Comparison of ENCODE assay signal across 9 mouse cellular contexts in the genomic region with DNA sequence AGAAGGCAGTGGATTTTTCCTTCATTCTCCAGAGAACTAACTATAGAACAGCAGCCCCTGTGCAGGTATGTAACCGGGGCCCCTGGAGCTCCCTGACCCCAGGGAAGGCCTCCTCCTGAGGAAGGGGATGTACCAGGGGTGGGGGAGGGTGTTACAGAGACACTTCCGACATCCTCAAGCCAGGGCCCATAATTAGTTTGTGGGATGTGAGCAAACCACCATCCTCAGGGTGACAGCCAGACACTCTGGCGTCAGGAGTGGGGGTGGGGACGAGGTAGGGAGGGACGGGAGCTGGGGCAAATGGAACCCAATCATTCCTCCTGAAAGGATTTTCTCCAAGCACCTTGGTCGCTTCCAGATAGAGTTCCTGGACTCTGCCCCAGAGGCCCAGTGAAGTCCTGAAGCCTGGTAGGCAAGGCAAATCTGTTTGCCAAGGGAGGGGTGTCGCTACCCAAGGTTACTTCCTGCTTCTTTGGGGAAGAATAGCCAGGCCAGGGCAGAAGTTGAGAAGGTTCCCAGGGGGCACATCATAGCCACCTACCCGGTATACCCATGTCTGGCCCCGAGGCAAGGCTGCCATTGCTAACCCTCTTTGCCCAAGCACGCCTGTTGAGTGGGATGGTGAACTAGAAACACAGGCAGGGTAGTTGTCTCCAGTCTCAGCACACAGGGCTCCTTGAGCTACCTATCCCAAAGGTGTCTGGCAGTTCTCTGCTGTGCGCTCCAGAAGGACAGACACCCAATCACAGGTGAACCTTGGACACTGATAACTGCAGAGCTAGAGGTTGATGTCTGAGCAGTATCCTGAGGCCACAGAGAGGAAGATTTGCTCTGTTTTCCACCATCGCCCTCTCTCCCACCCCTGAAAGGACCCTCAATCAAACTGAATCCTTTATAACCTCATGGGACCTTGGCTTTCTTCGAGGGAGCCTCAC. TPM values are rescaled to one million over a fixed set of nuclear protein-coding genes. Genes with fewer than 3 reads are reported as not detected.
DNase-seq lines count a peak whose midpoint lies in the region; ATAC-seq and TF ChIP-seq lines count a peak whose summit lies in the region.
"Had no signal": no experiment of that assay in that cellular context is flagged by ENCODE, and none has a peak within 500 bp of the region (broad histone marks: within the 10 kb centered on the region; RNA-seq: fewer than 3 reads in every experiment).

No protein-coding gene starts in this region.

- no peaks in the 10 kb centered on the region for H3K9me3 ChIP-seq in lung, postnatal 0 days (ENCODE audit: low read length)
- H3K9me3 ChIP-seq in limb, embryonic 15.5 days: no peaks in the 10 kb centered on the region
- H3K9me3 ChIP-seq in stomach, embryonic 14.5 days (ENCODE audit: control insufficient read depth, low read depth, low read length): no peaks in the 10 kb centered on the region
- H3K9me3 ChIP-seq in midbrain, embryonic 14.5 days (ENCODE audit: control insufficient read depth, low read length): no peaks in the 10 kb centered on the region
- no peaks in the 10 kb centered on the region for H3K9me3 ChIP-seq in forebrain, postnatal 0 days (ENCODE audit: low read length)

- no peaks in the 10 kb centered on the region for H3K36me3 ChIP-seq in lung, postnatal 0 days (ENCODE audit: insufficient read depth, low read length)
- peaks cover 85% of the 10 kb centered on the region for H3K36me3 ChIP-seq in limb, embryonic 15.5 days
- peaks cover 49% of the 10 kb centered on the region for H3K36me3 ChIP-seq in stomach, embryonic 14.5 days (ENCODE audit: control insufficient read depth, insufficient read depth, low read length)
- peaks cover 96% of the 10 kb centered on the region for H3K36me3 ChIP-seq in midbrain, embryonic 14.5 days (ENCODE audit: control insufficient read depth, insufficient read depth, low read length)
- peaks cover 91% of the 10 kb centered on the region for H3K36me3 ChIP-seq in forebrain, postnatal 0 days (ENCODE audit: insufficient read depth)

- TF ChIP-seq CTCF in gastrocnemius, adult 2 months (IDR thresholded peaks at IDR 0.05): no peak
- TF ChIP-seq CTCF in lung, postnatal 0 days (IDR thresholded peaks at IDR 0.05): no peak
- no peak for TF ChIP-seq CTCF in forebrain, postnatal 0 days (IDR thresholded peaks at IDR 0.05; ENCODE audit: low read depth)

- ATAC-seq in lung, postnatal 0 days: no peak
- no peak for ATAC-seq in limb, embryonic 15.5 days (ENCODE audit: insufficient number of reproducible peaks, low FRiP score, low TSS enrichment, low read depth)
- ATAC-seq in stomach, embryonic 14.5 days (ENCODE audit: insufficient number of reproducible peaks, insufficient read depth, low FRiP score, low read depth): peak; percentile 65
- no peak for ATAC-seq in midbrain, embryonic 14.5 days (ENCODE audit: low FRiP score, low TSS enrichment)
- ATAC-seq in forebrain, postnatal 0 days: no peak

- H3K9ac ChIP-seq in lung, postnatal 0 days (replicated peaks; ENCODE audit: low read depth): no peak overlapping the region
- H3K9ac ChIP-seq in limb, embryonic 15.5 days: no peak overlapping the region
- H3K9ac ChIP-seq in stomach, embryonic 14.5 days (replicated peaks; ENCODE audit: low read depth, low read length): no peak overlapping the region
- no peak overlapping the region for H3K9ac ChIP-seq in midbrain, embryonic 14.5 days (replicated peaks; ENCODE audit: low read length)
- H3K9ac ChIP-seq in forebrain, postnatal 0 days: no peak overlapping the region

- intact Hi-C loops in gastrocnemius, adult 2 months (cut with DNase I): no loop called here

- WGBS in lung, postnatal 0 days: 60% methylated on average over 13 of the region's 13 CpGs
- WGBS in limb, embryonic 15.5 days: 46% methylated on average over 13 of the region's 13 CpGs
- WGBS in stomach, embryonic 14.5 days: 48% methylated on average over 13 of the region's 13 CpGs
- 84% methylated on average over 13 of the region's 13 CpGs for WGBS in midbrain, embryonic 14.5 days
- WGBS in forebrain, postnatal 0 days: 89% methylated on average over 13 of the region's 13 CpGs

- no peak overlapping the region for H3K4me3 ChIP-seq in gastrocnemius, adult 2 months
- H3K4me3 ChIP-seq in lung, postnatal 0 days (ENCODE audit: low read depth, low read length): no peak overlapping the region
- H3K4me3 ChIP-seq in limb, embryonic 15.5 days: no peak overlapping the region
- no peak overlapping the region for H3K4me3 ChIP-seq in stomach, embryonic 14.5 days (ENCODE audit: low read depth, low read length)
- no peak overlapping the region for H3K4me3 ChIP-seq in midbrain, embryonic 14.5 days (replicated peaks; ENCODE audit: low read depth, low read length)
- H3K4me3 ChIP-seq in forebrain, postnatal 0 days (ENCODE audit: low read depth, low read length): no peak overlapping the region

- H3K27ac ChIP-seq in gastrocnemius, adult 2 months: peak overlapping the region; percentile 61
- H3K27ac ChIP-seq in lung, postnatal 0 days (ENCODE audit: low read length): peak overlapping the region; percentile 66
- peak overlapping the region; percentile 50 for H3K27ac ChIP-seq in limb, embryonic 15.5 days
- peak overlapping the region; percentile 71; the same call in 1 of the 2 replicates for H3K27ac ChIP-seq in stomach, embryonic 14.5 days (ENCODE audit: low read length)
- no peak overlapping the region; the same call in 1 of the 2 replicates for H3K27ac ChIP-seq in midbrain, embryonic 14.5 days (replicated peaks; ENCODE audit: low read depth, low read length)
- no peak overlapping the region for H3K27ac ChIP-seq in forebrain, postnatal 0 days (ENCODE audit: low read depth, low read length)

- no peak overlapping the region for H3K4me2 ChIP-seq in lung, postnatal 0 days (replicated peaks; ENCODE audit: low read depth, low read length)
- no peak overlapping the region for H3K4me2 ChIP-seq in limb, embryonic 15.5 days
- H3K4me2 ChIP-seq in stomach, embryonic 14.5 days (replicated peaks; ENCODE audit: low read depth, low read length): no peak overlapping the region
- H3K4me2 ChIP-seq in midbrain, embryonic 14.5 days (ENCODE audit: low read length): no peak overlapping the region
- no peak overlapping the region for H3K4me2 ChIP-seq in forebrain, postnatal 0 days (ENCODE audit: low read depth)

- peaks cover 16% of the 10 kb centered on the region; the same call in 1 of the 2 replicates for H3K4me1 ChIP-seq in lung, postnatal 0 days (ENCODE audit: insufficient read depth, low read depth, low read length)
- H3K4me1 ChIP-seq in limb, embryonic 15.5 days: peaks cover 52% of the 10 kb centered on the region
- H3K4me1 ChIP-seq in stomach, embryonic 14.5 days (ENCODE audit: control insufficient read depth, insufficient read depth, low read length): peaks cover 49% of the 10 kb centered on the region
- H3K4me1 ChIP-seq in midbrain, embryonic 14.5 days (ENCODE audit: control insufficient read depth, insufficient read depth, low read length): no peaks in the 10 kb centered on the region
- 0 out of 2 replicates have a peak, but pooled peaks cover 2% of the 10 kb centered on the region for H3K4me1 ChIP-seq in forebrain, postnatal 0 days (ENCODE audit: insufficient read depth)

- TF ChIP-seq EP300 in lung, postnatal 0 days (IDR thresholded peaks at IDR 0.05): no peak

- H3K27me3 ChIP-seq in lung, postnatal 0 days (replicated peaks; ENCODE audit: insufficient read depth, low read length): no peaks in the 10 kb centered on the region
- H3K27me3 ChIP-seq in limb, embryonic 15.5 days: no peaks in the 10 kb centered on the region
- no peaks in the 10 kb centered on the region for H3K27me3 ChIP-seq in stomach, embryonic 14.5 days (ENCODE audit: control insufficient read depth, insufficient read depth, low read length)
- H3K27me3 ChIP-seq in midbrain, embryonic 14.5 days (ENCODE audit: control insufficient read depth, insufficient read depth, low read length): no peaks in the 10 kb centered on the region
- H3K27me3 ChIP-seq in forebrain, postnatal 0 days (ENCODE audit: insufficient read depth, low read length): no peaks in the 10 kb centered on the region

- DNase-seq in gastrocnemius, adult 2 months: no peak
- no peak for DNase-seq in gastrocnemius, adult 18-20 months (ENCODE audit: low spot score)
- DNase-seq in lung, postnatal 0 days (ENCODE audit: low spot score): no peak
- DNase-seq in lung, adult 18-20 months: no peak
- DNase-seq in midbrain, embryonic 14.5 days: no peak
- DNase-seq in forebrain, postnatal 0 days: no peak
- DNase-seq: kidney, adult 8-10 months had no signal

RNA-seq across cellular contexts. Expression of gene Lrp1, which starts 17.2 kb away (rescaled TPM):
- total RNA-seq in gastrocnemius, adult 2 months (2021): 10 to 100 TPM; 34.6 to 71.3 TPM
- total RNA-seq in gastrocnemius, adult 18-20 months (2021): 10 to 100 TPM; 40.8 to 43.4 TPM
- polyA plus RNA-seq in lung, postnatal 0 days (2015; fragmentation: Nextera tagmentation; extraction: Ambion mirVana): 71.0 and 75.4 TPM in 2 replicates
- 146 and 148 TPM in 2 replicates for polyA plus RNA-seq in limb, embryonic 15.5 days (2015; fragmentation: Nextera tagmentation; extraction: Ambion mirVana)
- polyA plus RNA-seq in stomach, embryonic 14.5 days (2014; fragmentation: Nextera tagmentation; extraction: Ambion mirVana): 98.0 and 99.3 TPM in 2 replicates
- 110 and 131 TPM in 2 replicates for polyA plus RNA-seq in midbrain, embryonic 14.5 days (2014; fragmentation: Nextera tagmentation; extraction: Ambion mirVana)
- total RNA-seq in forebrain, postnatal 0 days (2014; rRNA removed): 183 and 228 TPM in 2 replicates
- polyA plus RNA-seq in forebrain, postnatal 0 days (2015; fragmentation: Nextera tagmentation; extraction: Ambion mirVana): 42.2 and 70.4 TPM in 2 replicates

RNA-seq across cellular contexts. Expression of gene Stat6, which starts 39.1 kb away (rescaled TPM):
- total RNA-seq in gastrocnemius, adult 2 months (2021): 10 to 100 TPM; 17.1 to 18.9 TPM
- 10 to 100 TPM; 16.0 to 17.9 TPM for total RNA-seq in gastrocnemius, adult 18-20 months (2021)
- 39.1 and 41.9 TPM in 2 replicates for polyA plus RNA-seq in lung, postnatal 0 days (2015; fragmentation: Nextera tagmentation; extraction: Ambion mirVana)
- 36.7 and 38.9 TPM in 2 replicates for polyA plus RNA-seq in limb, embryonic 15.5 days (2015; fragmentation: Nextera tagmentation; extraction: Ambion mirVana)
- polyA plus RNA-seq in stomach, embryonic 14.5 days (2014; fragmentation: Nextera tagmentation; extraction: Ambion mirVana): 24.7 and 26.5 TPM in 2 replicates
- 1.4 and 4.0 TPM in 2 replicates for polyA plus RNA-seq in midbrain, embryonic 14.5 days (2014; fragmentation: Nextera tagmentation; extraction: Ambion mirVana)
- total RNA-seq in forebrain, postnatal 0 days (2014; rRNA removed): 4.6 and 5.4 TPM in 2 replicates
- polyA plus RNA-seq in forebrain, postnatal 0 days (2015; fragmentation: Nextera tagmentation; extraction: Ambion mirVana): 4.3 and 4.4 TPM in 2 replicates

Comparison
In these comparisons a context has a peak if more than half of its experiments do, and no peak if none do; other contexts are left out.
1. H3K27ac ChIP-seq: peak in gastrocnemius, adult 2 months (single experiment), lung, postnatal 0 days (single experiment), limb, embryonic 15.5 days (single experiment) and stomach, embryonic 14.5 days (single experiment); none in midbrain, embryonic 14.5 days (single experiment) and forebrain, postnatal 0 days (single experiment).